Mouse (Mus musculus): ENCODE measurements around the gene Ddx43.
A peak's percentile ranks its signal among the peaks of the same experiment; 100 is the strongest.

Gene Ddx43

GRCm38 (mm10) chr9:78442579-78443392, 47.2 kb downstream of the Ddx43 start, which contains the start of gene Cgas:
Cgas (minus strand) TSS chr9:78443237.
- no peak for DNase-seq (ENCODE audit: low spot score in 2 of 2)

- no peak for DNase-seq (ENCODE audit: low spot score in 2 of 2)
These were observed 52.0 kb downstream of the Ddx43 start for GRCm38 (mm10) chr9:78447606-78447972.

- DNase-seq (ENCODE audit: low spot score in 2 of 2): peak; percentile 80 to 89
These were observed 52.6 kb downstream of the Ddx43 start, which contains the start of the genes Mto1 and Gm17324 for GRCm38 (mm10) chr9:78447973-78448873. Mto1 (plus strand) TSS chr9:78448208. Gm17324 (minus strand) TSS chr9:78448786.

- DNase-seq (ENCODE audit: low spot score in 2 of 2): no peak
These were observed 54.8 kb downstream of the Ddx43 start for GRCm38 (mm10) chr9:78450404-78450803.

- no peak for DNase-seq (ENCODE audit: low spot score in 2 of 2)
These were observed 55.8 kb downstream of the Ddx43 start for GRCm38 (mm10) chr9:78451382-78451781.

GRCm38 (mm10) chr9:78457026-78457425, 61.4 kb downstream of the Ddx43 start:
- no peak for DNase-seq (ENCODE audit: low spot score in 2 of 2)

GRCm38 (mm10) chr9:78463337-78463736, 67.8 kb downstream of the Ddx43 start:
- DNase-seq (ENCODE audit: low spot score in 2 of 2): no peak

GRCm38 (mm10) chr9:78465725-78466124, 70.1 kb downstream of the Ddx43 start:
- DNase-seq (ENCODE audit: low spot score in 2 of 2): no peak

Measured in cerebellum, postnatal 4 days (tissue).